Comparison of ENCODE assay signal across 29 mouse cellular contexts in the genomic region with DNA sequence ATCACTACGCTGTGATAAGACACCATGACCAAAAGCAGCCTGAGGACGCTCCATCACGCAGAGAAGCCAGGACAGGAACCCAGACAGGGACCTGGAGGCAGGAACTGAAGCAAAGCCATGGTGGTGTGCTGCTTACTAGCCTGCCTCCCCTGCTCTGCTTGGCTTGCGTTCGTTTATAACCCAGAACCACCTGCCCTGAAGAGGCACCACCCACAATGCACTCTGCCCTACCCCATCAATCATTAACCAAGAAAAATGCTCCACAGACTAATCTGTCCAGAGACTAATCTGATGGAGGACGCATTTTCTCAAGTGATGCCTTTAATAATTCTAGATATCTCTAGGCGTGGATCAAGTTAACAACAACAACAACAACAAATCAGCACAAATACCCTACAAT.
A peak's percentile ranks its signal among the peaks of the same experiment; 100 is the strongest.
DNase-seq lines count a peak whose midpoint lies in the region; ATAC-seq and TF ChIP-seq lines count a peak whose summit lies in the region.
"Had no signal": no experiment of that assay in that cellular context is flagged by ENCODE, and none has a peak within 500 bp of the region (broad histone marks: within the 10 kb centered on the region; RNA-seq: fewer than 3 reads in every experiment).

No protein-coding gene starts in this region.

- H3K79me2 ChIP-seq in liver, adult 2 months (ENCODE audit: control insufficient read depth, insufficient read depth, low read length) = no peaks in the 10 kb centered on the region

- H3K9me3 ChIP-seq in embryonic facial prominence, embryonic 12.5 days = no peaks in the 10 kb centered on the region
- H3K9me3 ChIP-seq in embryonic facial prominence, embryonic 10.5 days = no peaks in the 10 kb centered on the region
- H3K9me3 ChIP-seq in liver, embryonic 12.5 days (replicated peaks) = no peaks in the 10 kb centered on the region
- no peaks in the 10 kb centered on the region for H3K9me3 ChIP-seq in liver, postnatal 0 days (ENCODE audit: low read length)
- H3K9me3 ChIP-seq: heart, embryonic 13.5 days; midbrain, embryonic 13.5 days; stomach, embryonic 15.5 days had no signal

- no peak for TF ChIP-seq CTCF in liver, adult 2 months (IDR thresholded peaks at IDR 0.05; ENCODE audit: low read depth, low read length)
- TF ChIP-seq CTCF in liver, postnatal 0 days (IDR thresholded peaks at IDR 0.05; ENCODE audit: low read depth) = no peak

- peak; percentile 16; the same call in 1 of the 2 replicates for ATAC-seq in embryonic facial prominence, embryonic 12.5 days (ENCODE audit: insufficient number of reproducible peaks, insufficient read depth, low FRiP score, low TSS enrichment)
- no peak for ATAC-seq in liver, embryonic 12.5 days
- peak; percentile 66; the same call in 1 of the 2 replicates for ATAC-seq in liver, postnatal 0 days
- ATAC-seq: activated CD4-positive, CD25-positive, alpha-beta regulatory T cell, adult 4 months; forebrain, embryonic 16.5 days; midbrain, embryonic 13.5 days had no signal

- H3K4me1 ChIP-seq in embryonic facial prominence, embryonic 12.5 days = peaks cover 26% of the 10 kb centered on the region
- H3K4me1 ChIP-seq in embryonic facial prominence, embryonic 10.5 days = peaks cover 20% of the 10 kb centered on the region
- H3K4me1 ChIP-seq in liver, adult 2 months (ENCODE audit: control insufficient read depth, insufficient read depth, low read length) = no peaks in the 10 kb centered on the region
- peaks cover 29% of the 10 kb centered on the region for H3K4me1 ChIP-seq in liver, embryonic 12.5 days
- peaks cover 9% of the 10 kb centered on the region; the same call in 1 of the 2 replicates for H3K4me1 ChIP-seq in liver, postnatal 0 days (ENCODE audit: insufficient read depth)
- H3K4me1 ChIP-seq: stomach, embryonic 15.5 days had no signal

- TF ChIP-seq EP300 in liver, postnatal 0 days (IDR thresholded peaks at IDR 0.05; ENCODE audit: low read depth) = no peak

- H3K27ac ChIP-seq in embryonic facial prominence, embryonic 12.5 days = no peak overlapping the region
- no peak overlapping the region for H3K27ac ChIP-seq in embryonic facial prominence, embryonic 10.5 days (replicated peaks)
- H3K27ac ChIP-seq in liver, adult 2 months (replicated peaks; ENCODE audit: insufficient read depth, low read depth, low read length) = no peak overlapping the region
- H3K27ac ChIP-seq in liver, embryonic 12.5 days = no peak overlapping the region
- no peak overlapping the region for H3K27ac ChIP-seq in liver, postnatal 0 days (ENCODE audit: low read depth)
- H3K27ac ChIP-seq: gastrocnemius, adult 2 months; heart, adult 2 months; heart, embryonic 13.5 days; hindbrain, embryonic 14.5 days; layer of hippocampus, adult 2 months; left cerebral cortex, adult 2 months; macrophage; midbrain, embryonic 13.5 days; stomach, embryonic 15.5 days had no signal

- WGBS in embryonic facial prominence, embryonic 12.5 days = 86% methylated on average over 7 of the region's 7 CpGs
- 93% methylated on average over 7 of the region's 7 CpGs for WGBS in embryonic facial prominence, embryonic 10.5 days
- WGBS in liver, adult 2 months = 63% methylated on average over 7 of the region's 7 CpGs
- 79% methylated on average over 7 of the region's 7 CpGs for WGBS in liver, embryonic 12.5 days (ENCODE audit: insufficient replicate concordance)
- 90% methylated on average over 7 of the region's 7 CpGs for WGBS in liver, postnatal 0 days (ENCODE audit: insufficient replicate concordance)

- H3K36me3 ChIP-seq in embryonic facial prominence, embryonic 12.5 days = peaks cover 8% of the 10 kb centered on the region; the same call in 1 of the 2 replicates
- peaks cover 12% of the 10 kb centered on the region for H3K36me3 ChIP-seq in embryonic facial prominence, embryonic 10.5 days (replicated peaks)
- H3K36me3 ChIP-seq in liver, adult 2 months (ENCODE audit: control insufficient read depth, insufficient read depth, low read length) = no peaks in the 10 kb centered on the region
- peaks cover 12% of the 10 kb centered on the region; the same call in 1 of the 2 replicates for H3K36me3 ChIP-seq in liver, embryonic 12.5 days
- H3K36me3 ChIP-seq in liver, postnatal 0 days (replicated peaks; ENCODE audit: insufficient read depth, low read length) = no peaks in the 10 kb centered on the region
- H3K36me3 ChIP-seq: stomach, embryonic 15.5 days had no signal

- DNase-seq in embryonic facial prominence, embryonic 10.5 days (ENCODE audit: low spot score) = no peak
- peak; percentile 65 for DNase-seq in liver, adult 2 months (ENCODE audit: extremely low read depth, low read depth, low spot score)
- peak; percentile 21 for DNase-seq in kidney, postnatal 14 days
- DNase-seq in liver, postnatal 0 days = no peak
- no peak for DNase-seq in urinary bladder, postnatal 14 days (ENCODE audit: low spot score)
- no peak for DNase-seq in heart, adult 11 months
- DNase-seq: adrenal gland, adult 8-10 months; cerebellum, adult 8-10 months; embryo, embryonic 11 days; gastrocnemius, adult 2 months; gastrocnemius, postnatal 36 days; heart, adult 2 months; heart, postnatal 10 days; left cerebral cortex, postnatal 4 days; lung, adult 2 months; lung, postnatal 10 days had no signal

- no peak overlapping the region for H3K9ac ChIP-seq in embryonic facial prominence, embryonic 12.5 days
- no peak overlapping the region for H3K9ac ChIP-seq in liver, adult 2 months (ENCODE audit: low read depth, low read length)
- no peak overlapping the region for H3K9ac ChIP-seq in liver, embryonic 12.5 days
- no peak overlapping the region for H3K9ac ChIP-seq in liver, postnatal 0 days (replicated peaks)
- H3K9ac ChIP-seq: heart, embryonic 13.5 days; hindbrain, embryonic 14.5 days; midbrain, embryonic 13.5 days; stomach, embryonic 15.5 days had no signal

- no peak overlapping the region for H3K4me2 ChIP-seq in embryonic facial prominence, embryonic 12.5 days (replicated peaks)
- H3K4me2 ChIP-seq in liver, embryonic 12.5 days = no peak overlapping the region
- H3K4me2 ChIP-seq in liver, postnatal 0 days (ENCODE audit: low read depth, low read length) = no peak overlapping the region
- H3K4me2 ChIP-seq: heart, embryonic 13.5 days; hindbrain, embryonic 14.5 days; midbrain, embryonic 13.5 days; stomach, embryonic 15.5 days had no signal

- H3K27me3 ChIP-seq in embryonic facial prominence, embryonic 12.5 days = no peaks in the 10 kb centered on the region
- H3K27me3 ChIP-seq in embryonic facial prominence, embryonic 10.5 days (replicated peaks; ENCODE audit: low read depth, poor library complexity, severe bottlenecking) = no peaks in the 10 kb centered on the region
- H3K27me3 ChIP-seq in liver, adult 2 months (ENCODE audit: control insufficient read depth, insufficient read depth, low read length) = no peaks in the 10 kb centered on the region
- no peaks in the 10 kb centered on the region for H3K27me3 ChIP-seq in liver, embryonic 12.5 days (replicated peaks)
- H3K27me3 ChIP-seq in liver, postnatal 0 days (ENCODE audit: insufficient read depth, low read length) = no peaks in the 10 kb centered on the region
- H3K27me3 ChIP-seq: CH12.LX; heart, embryonic 13.5 days; midbrain, embryonic 13.5 days; stomach, embryonic 15.5 days had no signal

- no peak for TF ChIP-seq POLR2A in liver, adult 2 months (IDR thresholded peaks at IDR 0.05; ENCODE audit: extremely low read depth, insufficient read depth, low read length)

- no peak overlapping the region for H3K4me3 ChIP-seq in embryonic facial prominence, embryonic 12.5 days
- no peak overlapping the region for H3K4me3 ChIP-seq in embryonic facial prominence, embryonic 10.5 days
- H3K4me3 ChIP-seq in liver, adult 2 months (ENCODE audit: insufficient read depth, low read depth, low read length) = no peak overlapping the region
- H3K4me3 ChIP-seq in liver, embryonic 12.5 days = no peak overlapping the region
- H3K4me3 ChIP-seq in liver, postnatal 0 days (ENCODE audit: low read depth, low read length) = no peak overlapping the region
- H3K4me3 ChIP-seq: erythroblast, embryonic 14.5 days; gastrocnemius, adult 2 months; heart, adult 2 months; heart, embryonic 13.5 days; layer of hippocampus, adult 2 months; left cerebral cortex, adult 2 months; midbrain, embryonic 13.5 days; stomach, embryonic 15.5 days had no signal

Comparison
In these comparisons a context has a peak if more than half of its experiments do, and no peak if none do; other contexts are left out.
1. DNase-seq: peak in liver, adult 2 months (single experiment) and kidney, postnatal 14 days (single experiment); none in embryonic facial prominence, embryonic 10.5 days (single experiment), liver, postnatal 0 days (single experiment), urinary bladder, postnatal 14 days (single experiment) and heart, adult 11 months (single experiment).